Mouse (Mus musculus) central nervous system, embryonic 18 days (tissue): ENCODE measurements around the gene Lrmp. TPM values are rescaled to one million over a fixed set of nuclear protein-coding genes. Genes with fewer than 3 reads are reported as not detected.

Experiments
- polyA plus RNA-seq: library from polyadenylated mRNA; depleted of rRNA; stranded (reverse); fragments of >200 nt; gene quantifications from 2 replicates; pipeline ENCODE4 v1.2.3, GENCODE M21; 2012; rRNA removed

The Lrmp gene
- polyA plus RNA-seq: 0.83 and 1.2 TPM in 2 replicates

GRCm38 (mm10) chr6:145115476-145116097 lies at the start of gene Lrmp:
TSS of gene Lrmp (plus strand) at chr6:145115653.

GRCm38 (mm10) chr6:145075548-145076224 lies 39.8 kb upstream of the Lrmp start, which contains the start of gene Bcat1:
TSS of gene Bcat1 (minus strand) at chr6:145076184.

GRCm38 (mm10) chr6:145210816-145211338 lies 95.4 kb downstream of the Lrmp start, which contains the start of the genes Casc1 and Etfrf1:
TSS of gene Casc1 (minus strand) at chr6:145211005.
TSS of gene Etfrf1 (plus strand) at chr6:145211134.

Other genes with a start within 250 kb of the Lrmp start
- gene Bcat1, start 39.5 kb upstream of the Lrmp start, polyA plus RNA-seq: 17.6 and 19.5 TPM in 2 replicates
- 1.1 and 1.6 TPM in 2 replicates for gene Casc1, start 95.4 kb downstream of the Lrmp start, polyA plus RNA-seq
- gene Etfrf1, start 95.5 kb downstream of the Lrmp start, polyA plus RNA-seq: 15.7 and 16.0 TPM in 2 replicates
- 55.3 and 56.9 TPM in 2 replicates for gene Kras, start 134.6 kb downstream of the Lrmp start, polyA plus RNA-seq